Mouse (Mus musculus) ovary, adult 18-20 months (tissue): ENCODE measurements around the gene Lrrc8d.
A peak's percentile ranks its signal among the peaks of the same experiment; 100 is the strongest.

Experiments
- DNase-seq: peaks from one replicate; pipeline ENCODE4 v3.0.0; 2022; ENCODE audit warnings: low spot score, mixed read lengths

Gene Lrrc8d

GRCm38 (mm10) chr5:105718138-105718670 is 18.4 kb downstream of the Lrrc8d start:
- no peak for DNase-seq

GRCm38 (mm10) chr5:105721267-105721666 is 21.5 kb downstream of the Lrrc8d start:
- no peak for DNase-seq

GRCm38 (mm10) chr5:105722807-105723206 is 23.0 kb downstream of the Lrrc8d start:
- DNase-seq = no peak

- DNase-seq = no peak
These were observed 30.5 kb downstream of the Lrrc8d start for GRCm38 (mm10) chr5:105730193-105730831.

GRCm38 (mm10) chr5:105731173-105731626 is 31.4 kb downstream of the Lrrc8d start:
- no peak for DNase-seq

GRCm38 (mm10) chr5:105731627-105732432 is 32.1 kb downstream of the Lrrc8d start:
- peak; percentile 27 for DNase-seq

GRCm38 (mm10) chr5:105732433-105732891 is 32.7 kb downstream of the Lrrc8d start:
- no peak for DNase-seq

- no peak for DNase-seq
These were observed 33.5 kb downstream of the Lrrc8d start for GRCm38 (mm10) chr5:105733226-105733625.

- no peak for DNase-seq
These were observed 36.6 kb downstream of the Lrrc8d start for GRCm38 (mm10) chr5:105736365-105736764.

- no peak for DNase-seq
These were observed 37.4 kb downstream of the Lrrc8d start for GRCm38 (mm10) chr5:105737145-105737544.

GRCm38 (mm10) chr5:105740437-105740836 is 40.7 kb downstream of the Lrrc8d start:
- DNase-seq = no peak

GRCm38 (mm10) chr5:105742641-105743040 is 42.9 kb downstream of the Lrrc8d start:
- DNase-seq = no peak

- no peak for DNase-seq
These were observed 45.6 kb downstream of the Lrrc8d start for GRCm38 (mm10) chr5:105745324-105745723.

GRCm38 (mm10) chr5:105745927-105746454 is 46.2 kb downstream of the Lrrc8d start:
- DNase-seq = no peak

GRCm38 (mm10) chr5:105754803-105755202 is 55.0 kb downstream of the Lrrc8d start:
- no peak for DNase-seq

GRCm38 (mm10) chr5:105755491-105755890 is 55.7 kb downstream of the Lrrc8d start:
- DNase-seq = no peak

GRCm38 (mm10) chr5:105757978-105758377 is 58.2 kb downstream of the Lrrc8d start:
- no peak for DNase-seq

GRCm38 (mm10) chr5:105758866-105759265 is 59.1 kb downstream of the Lrrc8d start:
- DNase-seq = no peak

GRCm38 (mm10) chr5:105761848-105762482 is 62.2 kb downstream of the Lrrc8d start:
- no peak for DNase-seq

- no peak for DNase-seq
These were observed 64.6 kb downstream of the Lrrc8d start for GRCm38 (mm10) chr5:105764369-105764768.

- peak; percentile 57 for DNase-seq
These were observed 65.6 kb downstream of the Lrrc8d start for GRCm38 (mm10) chr5:105765386-105765785.

GRCm38 (mm10) chr5:105776368-105776767 is 76.6 kb downstream of the Lrrc8d start:
- no peak for DNase-seq
